Mouse (Mus musculus): ENCODE data around the gene Egfr.

The Egfr gene

DNA sequence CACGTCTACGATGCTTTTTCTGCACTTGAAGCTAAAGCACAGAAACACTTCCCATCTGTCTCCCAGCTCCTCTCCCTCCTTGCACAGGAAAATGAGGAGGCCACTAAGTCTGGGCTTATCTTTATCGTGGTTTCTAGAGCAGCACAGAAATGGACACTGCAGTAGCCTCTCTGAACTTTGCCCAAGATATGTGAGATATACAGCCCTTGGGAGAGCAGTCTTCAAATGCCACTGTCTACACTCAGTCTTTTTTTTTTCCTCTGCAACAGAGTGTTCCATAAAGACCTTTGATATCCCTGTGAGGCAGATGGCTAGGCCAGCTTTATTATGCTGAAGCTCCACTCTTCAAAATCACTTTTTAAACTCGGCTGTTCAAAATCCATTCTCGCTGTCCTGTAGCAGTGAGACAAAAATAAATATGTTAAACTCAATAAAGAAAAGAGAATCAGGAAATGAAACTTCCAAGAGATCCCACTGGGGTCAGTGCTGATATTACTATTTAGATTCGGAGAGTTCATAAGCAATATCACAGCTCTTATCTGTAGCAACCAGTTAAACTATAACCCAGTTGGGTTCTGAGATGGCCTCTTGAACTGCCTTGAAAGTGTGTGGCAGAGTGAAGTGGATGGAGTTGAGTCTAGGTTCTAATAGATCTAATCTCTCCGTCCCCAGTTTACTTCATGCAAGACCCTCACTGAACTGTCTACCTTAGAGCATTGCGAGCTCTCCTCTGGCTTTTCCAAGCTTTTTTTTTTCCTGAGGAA is 148.8 kb downstream of the Egfr start:
- no peak for DNase-seq

DNA sequence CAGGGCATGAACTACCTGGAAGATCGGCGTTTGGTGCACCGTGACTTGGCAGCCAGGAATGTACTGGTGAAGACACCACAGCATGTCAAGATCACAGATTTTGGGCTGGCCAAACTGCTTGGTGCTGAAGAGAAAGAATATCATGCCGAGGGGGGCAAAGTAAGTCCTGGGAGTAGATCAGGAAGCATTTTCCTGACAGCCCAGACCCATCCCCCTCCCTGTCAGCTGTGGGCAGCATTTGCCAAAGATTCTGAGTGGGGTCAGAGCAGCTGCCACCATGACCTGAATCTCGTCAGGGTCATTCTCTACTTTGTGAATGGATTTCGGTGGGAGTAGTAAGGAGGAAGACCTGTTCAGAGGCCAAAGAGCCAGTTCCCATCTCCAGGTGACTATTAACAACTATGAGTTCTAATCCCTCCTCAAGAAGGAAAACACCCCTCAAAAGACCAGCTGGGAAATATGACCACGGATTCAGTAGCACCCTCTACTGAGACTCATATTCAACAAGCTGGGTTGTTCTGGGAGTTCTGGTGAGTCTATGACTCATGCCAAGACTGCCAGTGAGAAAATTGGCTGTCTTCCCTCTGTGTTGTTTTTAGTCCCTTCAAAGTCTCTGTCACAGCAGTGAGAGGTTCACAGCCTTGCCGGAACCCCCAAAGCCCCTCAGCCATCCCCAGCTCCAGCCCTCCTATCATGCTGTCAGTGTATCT is 152.5 kb downstream of the Egfr start:
- DNase-seq, result no peak

DNA sequence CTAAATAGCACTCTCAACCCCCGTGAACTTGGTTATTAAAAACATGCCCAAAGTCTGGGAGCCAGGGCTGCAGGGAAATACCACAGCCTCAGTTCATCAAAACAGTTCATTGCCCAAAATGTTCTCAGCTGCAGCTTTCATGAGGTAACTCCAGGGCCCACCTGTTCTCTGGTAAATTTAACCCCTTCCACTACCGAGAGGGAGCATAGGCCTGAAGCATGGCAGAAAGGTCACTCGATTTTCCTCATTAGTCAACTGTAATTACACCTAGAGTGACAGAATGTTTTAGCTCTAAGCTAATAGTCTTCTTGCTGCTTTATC is 153.0 kb downstream of the Egfr start:
- no peak for DNase-seq

DNA sequence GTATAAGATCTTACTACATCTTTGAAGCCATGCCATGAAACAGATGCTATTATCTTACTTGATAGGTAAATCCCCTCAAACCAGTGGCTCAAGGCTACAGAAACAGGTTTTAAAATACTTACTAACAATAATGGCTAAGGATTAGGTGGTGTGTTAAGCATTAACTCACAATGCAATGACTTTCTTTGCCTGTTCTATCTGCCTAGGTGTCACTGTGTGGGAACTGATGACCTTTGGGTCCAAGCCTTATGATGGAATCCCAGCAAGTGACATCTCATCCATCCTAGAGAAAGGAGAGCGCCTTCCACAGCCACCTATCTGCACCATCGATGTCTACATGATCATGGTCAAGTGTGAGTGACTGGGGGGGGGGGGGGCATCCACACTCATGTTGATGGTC is 154.5 kb downstream of the Egfr start:
- no peak for DNase-seq

DNA sequence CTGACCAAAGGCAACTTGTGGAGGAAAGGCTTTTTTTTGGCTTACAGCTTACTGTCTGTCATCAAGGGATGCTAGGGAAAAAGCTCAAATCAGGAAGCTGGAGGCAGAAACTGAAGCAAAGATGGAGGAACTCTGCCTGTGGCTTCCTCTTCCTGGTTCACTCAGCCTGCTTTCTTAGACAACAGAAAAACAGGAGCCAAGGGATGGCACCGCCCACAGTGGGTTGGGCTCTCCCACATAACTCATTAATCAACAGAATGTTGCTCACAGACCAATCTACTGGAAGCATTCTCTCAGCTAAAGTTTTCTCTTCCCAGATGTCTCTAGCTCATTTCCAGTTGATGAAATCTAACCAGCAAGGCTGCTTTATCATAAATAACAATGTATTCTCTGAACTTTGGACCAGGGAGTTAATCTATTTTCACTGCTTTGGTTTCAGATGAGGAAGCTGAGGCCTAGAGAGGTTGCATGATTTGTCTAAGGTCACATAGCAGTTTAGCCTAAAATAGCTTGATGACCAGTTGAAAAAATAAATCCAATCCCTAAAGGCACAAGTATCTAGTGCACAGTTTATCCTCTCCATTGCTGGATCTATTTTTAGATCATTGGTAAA is 155.6 kb downstream of the Egfr start:
- DNase-seq, result no peak

DNA sequence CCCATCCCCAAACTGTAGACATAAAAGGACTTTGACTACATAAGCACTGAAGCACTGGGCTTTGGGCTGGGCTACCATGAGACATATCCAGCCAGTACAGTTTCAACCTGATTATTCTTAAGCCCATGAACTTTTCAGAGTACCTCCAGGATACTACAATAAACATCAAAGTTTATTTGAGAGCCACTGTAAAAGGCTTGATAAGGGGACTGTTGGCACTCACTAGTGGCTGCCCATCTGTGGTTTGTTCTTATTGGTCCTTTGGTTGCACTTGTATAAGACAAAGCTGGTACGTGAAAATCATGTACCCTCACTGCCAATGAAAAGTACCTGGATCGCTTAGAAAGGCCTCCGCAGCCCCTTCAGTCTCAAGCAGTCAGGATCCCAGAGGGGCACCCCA is 162.8 kb downstream of the Egfr start:
- DNase-seq, result no peak

DNA sequence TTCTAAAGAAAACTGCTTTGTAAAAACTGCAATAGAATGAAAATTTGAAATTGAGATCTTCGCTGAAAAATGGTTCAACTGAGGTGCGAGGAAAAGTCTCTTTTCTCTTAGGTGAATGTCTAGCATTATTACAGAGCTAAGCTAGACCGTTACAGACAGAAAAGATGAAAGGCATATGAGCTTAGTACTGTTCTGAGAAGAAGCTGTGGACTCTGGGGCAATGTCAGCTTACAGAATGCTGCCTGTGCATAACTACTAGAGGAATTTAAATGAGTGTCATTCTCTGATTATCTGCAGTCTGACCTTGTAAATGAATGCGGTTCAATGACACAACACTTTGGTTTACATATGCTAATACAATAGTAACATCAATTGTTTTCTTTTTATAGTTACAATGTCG is 163.8 kb downstream of the Egfr start:
- DNase-seq, result no peak

DNA sequence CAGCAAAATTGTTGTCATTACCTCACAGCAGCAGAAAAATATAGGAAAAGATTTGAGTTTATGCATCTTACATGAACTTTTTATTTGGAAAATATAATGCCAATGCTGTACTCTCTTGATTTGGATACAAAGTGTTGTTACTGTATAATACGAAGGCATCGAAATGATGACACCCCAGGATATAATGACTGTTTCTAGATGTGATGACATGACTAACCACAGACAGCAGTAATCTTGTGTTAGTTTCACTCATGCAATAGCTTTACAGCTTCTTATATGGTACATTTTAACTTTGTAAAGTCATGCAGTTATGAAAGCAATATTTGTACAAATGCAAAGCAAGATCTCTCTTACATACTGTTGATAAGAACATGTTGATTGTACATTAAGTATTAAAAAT is 165.5 kb downstream of the Egfr start:
- no peak for DNase-seq

DNA sequence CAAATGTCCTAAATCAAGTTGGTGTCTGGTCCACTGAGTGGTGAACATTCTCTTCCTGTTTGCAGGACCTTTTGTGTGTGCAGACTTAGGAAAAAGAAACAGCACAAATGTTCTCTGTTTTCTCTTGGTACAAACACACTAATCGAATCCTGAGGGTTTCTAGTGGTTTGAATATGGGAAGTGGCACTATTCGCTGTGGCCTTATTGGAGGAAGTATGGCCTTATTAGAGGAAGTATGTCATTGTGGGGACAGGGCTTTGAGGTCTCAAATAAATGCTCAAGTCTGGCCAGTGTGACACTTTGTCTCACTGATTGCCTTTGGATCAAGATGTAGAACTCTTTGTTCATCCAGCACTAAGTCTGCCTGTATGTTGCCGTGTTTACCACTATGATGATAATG is 180.2 kb downstream of the Egfr start:
- no peak for DNase-seq

DNA sequence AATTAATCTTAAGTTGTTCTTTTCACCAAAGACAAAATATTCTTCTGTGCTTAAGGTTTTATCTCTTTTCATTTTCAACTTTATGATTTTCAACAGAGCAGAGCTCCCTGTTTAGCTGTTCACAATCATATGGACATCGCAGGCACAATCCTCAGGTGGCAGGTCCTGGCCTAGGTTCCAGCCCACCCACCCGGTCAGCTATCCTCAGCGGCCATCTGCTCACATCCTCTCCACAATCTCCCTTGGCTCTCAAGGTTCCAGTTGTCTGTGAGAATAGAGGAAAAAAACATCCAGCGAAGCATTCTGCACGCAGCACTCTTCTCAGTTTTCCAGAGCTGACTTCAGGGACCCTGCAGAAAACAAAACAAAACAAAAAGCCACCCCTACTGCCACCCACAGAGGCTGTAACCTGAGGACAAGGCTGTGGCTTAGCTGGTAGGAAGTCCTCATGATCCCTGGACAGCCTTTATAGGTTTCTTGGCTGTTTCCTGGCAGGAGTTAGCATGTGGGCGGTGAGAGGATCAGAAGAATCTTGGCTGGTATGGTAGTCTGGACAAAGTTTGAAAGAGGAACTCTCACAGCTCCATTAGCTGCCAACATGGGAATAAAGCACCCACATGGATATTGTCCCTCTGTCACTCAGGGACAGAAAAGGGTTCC is 183.7 kb downstream of the Egfr start:
- no peak for DNase-seq

DNA sequence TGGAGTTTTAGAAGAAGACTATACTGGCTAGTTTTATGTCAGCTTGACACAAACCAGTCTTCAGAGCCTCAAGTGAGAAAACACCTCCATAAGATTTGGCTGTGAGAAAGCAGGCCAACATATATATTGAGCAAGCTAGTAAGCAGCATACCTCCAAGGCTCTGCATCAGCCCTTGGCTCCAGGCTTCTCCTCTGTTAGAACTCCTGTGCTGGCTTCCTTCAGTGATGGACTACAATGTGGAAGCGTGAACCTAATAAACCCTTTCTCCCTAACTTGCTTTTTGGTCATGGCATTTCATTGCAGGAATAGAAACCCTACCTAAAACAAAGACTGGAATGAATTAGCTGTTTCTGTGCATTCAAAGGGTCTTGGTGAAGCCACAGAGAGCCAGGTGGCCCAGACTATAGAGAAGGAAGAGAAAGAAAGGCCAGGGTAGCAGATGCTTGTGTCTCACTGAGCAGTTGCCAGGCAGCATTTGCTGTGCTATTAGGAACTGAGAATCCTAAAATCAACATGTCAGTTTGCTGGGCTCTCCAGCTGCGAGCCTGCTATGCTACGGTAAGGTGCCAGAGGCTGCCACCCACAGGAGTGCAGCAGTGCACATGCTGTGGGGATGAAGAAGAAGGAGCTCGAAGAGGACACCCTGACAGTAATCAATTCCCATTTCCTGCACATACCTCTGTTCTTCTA is 189.2 kb downstream of the Egfr start:
- DNase-seq, result no peak

DNA sequence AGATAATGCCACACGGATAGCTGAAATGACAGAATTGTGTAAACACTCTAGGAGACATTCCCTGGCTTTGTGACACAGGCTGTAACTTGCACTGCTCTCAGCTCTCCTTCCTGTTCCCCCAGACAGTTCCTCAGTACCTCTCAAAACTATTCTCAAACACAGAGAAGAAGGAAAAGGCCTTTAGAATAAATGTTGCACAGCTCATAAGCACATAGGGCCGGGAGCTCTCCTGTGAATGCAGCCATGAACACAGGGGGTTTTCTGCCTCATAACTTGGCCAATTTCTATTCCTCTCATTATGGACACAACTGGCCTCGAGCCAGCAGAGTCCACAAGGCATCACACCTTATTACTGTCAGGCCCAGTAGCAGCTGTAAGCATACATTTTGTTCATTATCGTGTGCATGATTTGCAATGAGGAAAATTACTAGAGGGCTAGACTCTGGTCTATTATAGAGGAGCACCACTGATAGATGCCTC is 190.0 kb downstream of the Egfr start:
- no peak for DNase-seq

DNA sequence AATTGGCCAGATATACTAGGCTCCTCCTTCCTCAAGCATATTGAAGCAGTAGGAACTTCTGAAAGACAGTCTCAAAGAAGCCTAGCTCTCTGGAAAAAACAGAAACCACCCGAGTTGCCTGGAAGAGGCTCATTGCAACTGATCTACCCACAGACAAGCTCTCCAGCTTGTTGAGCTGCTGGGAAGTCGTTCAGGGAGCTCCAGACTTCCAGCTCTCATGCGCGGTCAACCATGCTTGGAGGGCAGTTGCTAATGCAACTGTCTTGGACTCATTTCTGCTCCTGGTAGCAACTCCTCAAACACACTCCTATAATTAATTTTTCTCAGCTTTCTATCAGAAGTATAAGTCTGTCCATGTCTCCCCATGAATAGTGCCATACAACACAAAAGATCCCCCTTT is 191.0 kb downstream of the Egfr start:
- no peak for DNase-seq

DNA sequence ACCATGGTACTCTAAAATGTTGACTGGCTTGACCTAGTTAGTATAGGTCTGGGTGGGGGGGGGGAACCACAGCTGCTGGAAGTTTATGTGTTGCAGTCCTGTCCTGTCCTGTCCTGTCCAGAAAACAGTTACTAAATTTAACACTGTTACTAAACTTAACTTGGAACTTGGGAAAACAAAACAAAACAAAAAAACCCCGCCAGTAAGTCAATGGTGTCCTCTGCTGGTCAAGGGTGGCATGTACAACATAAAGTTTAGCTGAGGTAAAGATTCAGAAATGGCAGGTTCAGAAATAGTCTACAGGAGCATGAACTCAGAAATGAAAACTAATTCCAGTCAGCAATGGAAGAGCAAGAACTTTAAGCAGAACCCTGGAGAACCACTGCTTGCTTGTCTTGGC is 196.8 kb downstream of the Egfr start:
- no peak for DNase-seq

DNA sequence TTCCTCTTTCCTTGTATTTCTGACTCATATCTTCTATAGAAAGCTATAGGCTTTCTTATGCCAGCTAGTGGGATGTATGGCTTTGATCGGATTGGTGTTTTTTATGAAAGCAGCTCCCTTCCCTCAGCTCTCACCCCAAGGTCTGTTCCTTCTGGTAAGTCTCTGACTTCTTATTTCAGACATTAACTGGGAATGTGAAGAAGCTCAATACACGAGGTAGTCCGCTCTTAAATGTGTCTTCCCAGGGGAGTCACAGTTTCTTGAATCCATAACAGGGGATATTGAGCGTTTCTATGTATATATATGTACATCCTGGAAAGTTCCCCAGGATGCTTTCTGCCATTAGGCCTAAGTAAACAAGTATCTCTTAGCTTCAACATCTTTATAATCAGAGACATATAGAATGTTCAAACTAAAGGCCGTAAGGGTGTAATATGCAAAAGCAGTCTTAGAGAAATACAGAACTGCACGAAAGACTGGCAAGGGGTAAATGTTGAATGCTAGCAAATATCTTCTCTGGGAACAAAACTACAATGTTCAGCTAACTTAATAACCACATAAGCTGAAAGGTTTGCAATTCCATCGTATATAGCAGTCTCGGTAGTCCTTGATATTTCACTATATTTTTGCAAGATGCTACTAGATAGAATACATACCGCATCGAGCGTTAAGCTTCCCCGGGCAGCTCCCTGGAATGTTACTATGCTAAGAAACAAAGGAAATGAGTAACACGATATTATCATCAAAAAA is 198.4 kb downstream of the Egfr start:
- no peak for DNase-seq

DNA sequence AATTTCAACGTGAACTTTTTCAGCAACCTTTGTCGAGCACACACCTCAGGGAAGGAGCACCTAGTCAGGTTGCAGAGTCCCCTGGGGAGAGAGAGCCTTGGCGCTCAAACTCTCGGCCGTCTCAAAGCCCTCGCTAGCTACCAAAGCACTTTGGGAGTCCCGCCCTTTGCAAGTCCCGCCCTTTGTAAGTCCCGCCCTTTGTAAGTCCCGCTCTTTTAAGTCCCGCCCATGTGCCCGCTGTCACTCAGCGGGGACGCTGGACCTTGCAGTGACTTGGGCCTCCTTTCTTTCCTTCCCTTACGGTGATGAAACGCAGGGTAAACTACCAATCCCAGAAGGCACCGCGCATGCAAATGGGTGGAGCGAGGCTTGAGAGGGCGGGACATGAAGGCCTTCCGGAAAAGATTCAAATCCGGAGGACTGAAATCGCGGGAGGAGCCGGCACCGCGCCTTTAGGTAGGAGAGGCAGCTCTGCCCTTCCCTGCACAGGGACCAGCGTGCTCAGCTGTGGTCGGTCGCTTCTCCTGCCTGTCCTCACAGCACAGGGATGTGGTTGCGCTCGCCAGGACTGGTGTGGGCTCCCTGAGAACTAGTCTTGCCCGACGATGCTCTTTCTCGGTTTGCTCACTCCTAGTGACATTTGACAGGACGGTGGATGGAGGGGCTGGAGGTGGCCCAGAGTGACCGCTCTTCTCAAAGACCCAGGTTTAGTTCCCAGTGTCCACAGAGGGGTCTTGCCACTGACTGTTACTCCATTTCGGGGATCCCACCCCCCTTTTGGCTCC is 199.2 kb downstream of the Egfr start, which contains the start of gene Fbxo48:
Gene Fbxo48 (plus strand): TSS at position 400 of the 785 bp plus-strand sequence.
- peak; percentile 98 for DNase-seq

DNA sequence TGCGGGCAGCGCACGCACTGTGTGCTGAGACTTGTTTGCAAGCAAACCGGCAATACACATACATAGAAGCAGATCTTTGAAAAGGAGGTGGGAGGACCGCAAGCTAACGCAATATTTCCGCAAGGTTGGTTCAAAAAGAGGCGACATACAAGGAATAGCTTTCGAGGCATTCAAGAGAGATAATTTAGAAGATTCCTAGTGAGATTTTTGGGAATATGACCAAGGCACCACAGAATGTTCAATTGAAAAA is 199.7 kb downstream of the Egfr start:
- no peak for DNase-seq

DNA sequence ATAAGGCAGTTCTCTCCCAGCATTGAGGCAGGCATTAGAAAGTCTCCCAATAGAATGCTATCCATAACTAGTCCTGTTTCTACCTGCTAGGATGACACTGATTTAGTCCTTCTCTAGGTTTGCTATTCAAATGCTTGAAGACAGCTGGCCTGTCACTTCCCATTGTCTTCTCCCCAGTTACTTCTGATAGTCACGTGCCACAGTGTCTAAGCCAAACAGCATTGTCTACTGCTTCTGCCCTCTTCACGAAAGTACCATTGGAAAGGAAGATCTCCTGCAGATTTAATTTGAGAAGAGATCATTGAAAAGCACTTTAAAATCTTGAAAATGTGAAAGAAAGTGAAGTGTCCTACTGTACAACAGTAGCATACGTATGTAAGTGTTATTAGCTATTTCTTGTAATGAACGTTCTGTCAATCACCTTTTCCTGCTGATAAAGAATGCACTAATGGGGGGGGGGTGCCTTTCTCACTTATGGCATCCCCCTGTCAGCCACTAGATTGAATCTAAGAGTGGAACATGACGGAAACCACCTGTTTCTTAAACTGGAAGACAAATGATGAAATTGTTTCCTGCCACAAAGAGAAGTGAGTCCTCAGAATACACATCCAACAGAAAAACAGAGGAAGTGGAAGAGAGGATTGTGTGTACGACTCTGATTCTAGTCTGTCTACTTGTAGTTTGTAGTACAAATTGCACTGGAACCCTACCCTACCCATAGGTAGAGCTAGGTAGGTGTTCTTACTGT is 204.3 kb downstream of the Egfr start:
- no peak for DNase-seq

DNA sequence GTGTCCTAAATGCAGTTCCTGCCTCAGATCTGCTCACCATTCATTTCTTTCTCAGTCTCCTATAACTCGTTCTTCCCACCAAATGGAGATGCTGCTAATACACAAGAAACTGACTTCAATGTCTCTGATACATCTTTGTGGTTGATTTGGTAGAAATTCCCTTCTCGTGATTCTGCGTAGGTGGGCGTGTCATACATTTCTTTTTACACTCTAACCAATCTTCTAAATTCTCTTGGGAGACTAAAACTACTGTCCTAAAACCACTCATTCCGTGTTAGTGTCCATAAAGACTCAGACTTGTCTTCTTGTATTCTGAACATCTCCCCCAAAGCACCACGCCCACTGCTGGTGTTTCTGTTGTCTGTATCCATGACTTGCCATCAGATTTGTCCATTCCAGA is 205.0 kb downstream of the Egfr start:
- DNase-seq, result no peak

DNA sequence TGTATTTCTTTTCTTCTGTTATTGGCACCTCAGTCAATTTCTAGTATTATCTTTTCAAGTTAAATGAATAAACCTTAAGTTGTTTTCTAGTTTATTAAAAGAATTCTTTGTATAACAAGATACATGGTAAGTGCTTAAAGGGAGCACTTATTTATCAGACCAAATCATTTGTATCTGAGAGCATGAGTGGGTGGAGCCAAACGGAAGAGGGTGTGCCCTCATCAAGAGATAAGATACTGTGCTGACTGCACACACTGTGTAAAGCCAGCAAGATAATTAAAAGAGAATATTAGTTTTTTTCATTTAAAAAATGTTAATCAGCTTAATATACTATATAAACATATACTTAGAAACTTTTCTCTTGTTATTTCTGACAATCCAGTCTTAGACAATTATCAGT is 206.5 kb downstream of the Egfr start:
- no peak for DNase-seq

Measured in cerebellum, adult 9-11 months (tissue).